9 mouse cellular contexts compared by ENCODE assay signal in the genomic region with DNA sequence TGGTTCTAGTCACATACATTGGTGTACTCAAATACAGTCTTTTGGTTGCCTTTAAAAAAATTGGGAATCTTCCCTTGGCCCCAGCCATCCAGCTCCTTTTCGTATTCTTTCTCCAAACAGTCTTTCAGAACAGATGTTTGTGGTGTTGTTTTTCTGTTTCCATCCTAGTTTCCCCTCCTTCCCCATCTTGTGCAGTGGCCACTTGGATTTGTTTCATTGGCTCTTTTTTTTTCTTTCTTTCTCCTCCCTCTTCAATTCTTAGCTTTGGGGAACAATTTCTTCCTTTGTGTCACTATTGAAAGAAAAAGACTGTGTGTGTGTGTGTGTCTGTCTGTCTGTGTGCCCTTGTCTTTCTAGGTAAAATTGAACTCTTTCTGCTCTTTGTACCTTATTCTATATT. TPM values are rescaled to one million over a fixed set of nuclear protein-coding genes. Genes with fewer than 3 reads are reported as not detected.
A peak's percentile ranks its signal among the peaks of the same experiment; 100 is the strongest.
DNase-seq lines count a peak whose midpoint lies in the region; ATAC-seq and TF ChIP-seq lines count a peak whose summit lies in the region.
"Had no signal": no experiment of that assay in that cellular context is flagged by ENCODE, and none has a peak within 500 bp of the region (broad histone marks: within the 10 kb centered on the region; RNA-seq: fewer than 3 reads in every experiment).

No protein-coding gene starts in this region.

- H3K79me2 ChIP-seq in myocyte (ENCODE audit: control insufficient read depth, insufficient read depth): peaks cover 45% of the 10 kb centered on the region

- DNase-seq in kidney, postnatal 0 days (ENCODE audit: low spot score): no peak
- DNase-seq in kidney, adult 8-10 months: no peak
- no peak for DNase-seq in embryonic facial prominence, embryonic 10.5 days (ENCODE audit: low spot score)
- DNase-seq in induced T-regulatory cell, adult 2 months (ENCODE audit: low read depth): peak; percentile 44
- no peak for DNase-seq in adrenal gland, adult 8-10 months
- no peak for DNase-seq in left cerebral cortex, postnatal 25 days (ENCODE audit: low spot score in 2 of 2)
- DNase-seq in frontal cortex, postnatal 25 days (ENCODE audit: low spot score in 2 of 2): no peak

- no peak for TF ChIP-seq POLR2A in myocyte (IDR thresholded peaks at IDR 0.05; ENCODE audit: insufficient read length, low read depth)

- H3K4me2 ChIP-seq in kidney, postnatal 0 days (ENCODE audit: low read length): peak overlapping the region; percentile 83
- peak overlapping the region; percentile 83 for H3K4me2 ChIP-seq in myocyte (ENCODE audit: low read depth)

- no peak for ATAC-seq in kidney, postnatal 0 days (replicated peaks; ENCODE audit: low FRiP score, low read depth)

- H3K36me3 ChIP-seq in kidney, postnatal 0 days (ENCODE audit: insufficient read depth, low read length): peaks cover 16% of the 10 kb centered on the region; the same call in 1 of the 2 replicates
- H3K36me3 ChIP-seq in embryonic facial prominence, embryonic 10.5 days (replicated peaks): peaks cover 40% of the 10 kb centered on the region
- peaks cover 17% of the 10 kb centered on the region for H3K36me3 ChIP-seq in myocyte (ENCODE audit: control insufficient read depth, insufficient read depth)

- WGBS in kidney, postnatal 0 days: 43% methylated on average over 1 of the region's 1 CpGs
- 66% methylated on average over 1 of the region's 1 CpGs for WGBS in embryonic facial prominence, embryonic 10.5 days

- H3K9me3 ChIP-seq in kidney, postnatal 0 days (replicated peaks; ENCODE audit: low read length): no peaks in the 10 kb centered on the region
- no peaks in the 10 kb centered on the region for H3K9me3 ChIP-seq in embryonic facial prominence, embryonic 10.5 days

- no peak overlapping the region for H3ac ChIP-seq in myocyte (ENCODE audit: control insufficient read depth, insufficient read length)

- H3K4me3 ChIP-seq in kidney, postnatal 0 days (replicated peaks; ENCODE audit: low read depth, low read length): peak overlapping the region; percentile 81
- H3K4me3 ChIP-seq in embryonic facial prominence, embryonic 10.5 days: peak overlapping the region; percentile 79
- peak overlapping the region; percentile 92 for H3K4me3 ChIP-seq in myocyte

- peak overlapping the region; percentile 100 for H3K27ac ChIP-seq in kidney, postnatal 0 days
- peak overlapping the region; percentile 96 for H3K27ac ChIP-seq in embryonic facial prominence, embryonic 10.5 days (replicated peaks)

- intact Hi-C loops in left cerebral cortex, postnatal 25 days (cut with DNase I): no loop called here

- peak overlapping the region; percentile 91 for H3K9ac ChIP-seq in kidney, postnatal 0 days (ENCODE audit: low read depth, low read length)

- H3K27me3 ChIP-seq in kidney, postnatal 0 days (ENCODE audit: insufficient read depth, low read length): no peaks in the 10 kb centered on the region
- H3K27me3 ChIP-seq in embryonic facial prominence, embryonic 10.5 days (replicated peaks; ENCODE audit: low read depth, poor library complexity, severe bottlenecking): no peaks in the 10 kb centered on the region
- H3K27me3 ChIP-seq in myocyte (ENCODE audit: control insufficient read depth, insufficient read depth, insufficient read length): no peaks in the 10 kb centered on the region

- TF ChIP-seq CTCF in kidney, postnatal 0 days (IDR thresholded peaks at IDR 0.05; ENCODE audit: low read depth): no peak

- H3K4me1 ChIP-seq in kidney, postnatal 0 days (replicated peaks; ENCODE audit: insufficient read depth, low read length): peaks cover 12% of the 10 kb centered on the region; the same call in 1 of the 2 replicates
- H3K4me1 ChIP-seq in embryonic facial prominence, embryonic 10.5 days: peaks cover 23% of the 10 kb centered on the region

TF ChIP-seq in myocyte, 11 proteins besides CTCF, POLR2A, EP300 and RAD21:
- TF ChIP-seq MAX (IDR thresholded peaks at IDR 0.05; ENCODE audit: low read depth) (no peak), MYOG (IDR thresholded peaks at IDR 0.05; ENCODE audit: control insufficient read depth in 1 of 3, insufficient read depth in 1 of 3, insufficient read length in 2 of 3, low read depth in 2 of 3) (no peak), E2F4 (IDR thresholded peaks at IDR 0.05; ENCODE audit: insufficient read depth) (no peak), TCF3 (IDR thresholded peaks at IDR 0.05; ENCODE audit: insufficient read length, low read depth) (no peak), MYOD1 (IDR thresholded peaks at IDR 0.05; ENCODE audit: control insufficient read depth in 1 of 3, insufficient read length in 2 of 3, low read depth in 2 of 3) (no peak), CEBPB (IDR thresholded peaks at IDR 0.05; ENCODE audit: insufficient read depth, poor library complexity, severe bottlenecking) (no peak), SRF (IDR thresholded peaks at IDR 0.05; ENCODE audit: control insufficient read depth, insufficient read length, low read depth) (no peak), TCF12 (IDR thresholded peaks at IDR 0.05; ENCODE audit: insufficient read depth, poor library complexity, severe bottlenecking) (no peak)

RNA-seq across cellular contexts. Expression of a gene that starts 3.1 kb away (rescaled TPM):
- 62.1 and 66.4 TPM in 2 replicates for polyA plus RNA-seq in kidney, postnatal 0 days (2015; fragmentation: Nextera tagmentation; extraction: Ambion mirVana)
- 27.3 and 29.7 TPM in 2 replicates for polyA plus RNA-seq in embryonic facial prominence, embryonic 10.5 days (2016; fragmentation: Nextera tagmentation; extraction: Ambion mirVana)
- 19.7 TPM for polyA plus RNA-seq in myocyte (2012; fragmentation: generic; extraction: Trizol)
- 100 to 1,000 TPM; 108 to 144 (median 125) TPM for total RNA-seq in adrenal gland, adult 8-10 months (2022)
- 10 to 100 TPM; 23.9 to 25.8 TPM for total RNA-seq in left cerebral cortex, postnatal 25 days (2021)

RNA-seq across cellular contexts. Expression of a gene that starts 18.6 kb away (rescaled TPM):
- polyA plus RNA-seq in kidney, postnatal 0 days (2015; fragmentation: Nextera tagmentation; extraction: Ambion mirVana): 0.92 and 0.96 TPM in 2 replicates
- not detected in 2 replicates for polyA plus RNA-seq in embryonic facial prominence, embryonic 10.5 days (2016; fragmentation: Nextera tagmentation; extraction: Ambion mirVana)
- 0.07 TPM for polyA plus RNA-seq in myocyte (2012; fragmentation: generic; extraction: Trizol)
- total RNA-seq in adrenal gland, adult 8-10 months (2022): 1 to 10 TPM in 1 of 4 experiments, under 1 TPM in 3; 0.17 to 1.0 (median 0.76) TPM
- total RNA-seq in left cerebral cortex, postnatal 25 days (2021): not detected
- total RNA-seq: hematopoietic stem cell, adult 5-6 weeks had no signal
